Mouse (Mus musculus) C2C12 (cell line): ENCODE data around the gene Ubxn11.

Experiments
- CEBPB ChIP-seq: IDR thresholded peaks from one replicate; pipeline ENCODE4 v1.6.1; 2011; ENCODE audit warnings: low read depth, mild to moderate bottlenecking, control low read depth, moderate library complexity
- CTCF ChIP-seq: IDR thresholded peaks from one replicate; pipeline ENCODE4 v1.5.1; 2011; ENCODE audit not compliant: control insufficient read depth, insufficient read depth, insufficient read length
- FOSL1 ChIP-seq: IDR thresholded peaks from one replicate; pipeline ENCODE4 v1.8.0; 2011; ENCODE audit warnings: mild to moderate bottlenecking, low read length; ENCODE audit not compliant: poor library complexity, insufficient read depth, severe bottlenecking
- MYOG ChIP-seq: IDR thresholded peaks from one replicate; pipeline ENCODE4 v1.6.1; 2011; ENCODE audit not compliant: control insufficient read depth, insufficient read length; ENCODE audit errors: extremely low read depth
- USF1 ChIP-seq: IDR thresholded peaks from one replicate; pipeline ENCODE4 v1.6.1; 2011; ENCODE audit warnings: low read depth, mild to moderate bottlenecking, control low read depth, moderate library complexity

DNA sequence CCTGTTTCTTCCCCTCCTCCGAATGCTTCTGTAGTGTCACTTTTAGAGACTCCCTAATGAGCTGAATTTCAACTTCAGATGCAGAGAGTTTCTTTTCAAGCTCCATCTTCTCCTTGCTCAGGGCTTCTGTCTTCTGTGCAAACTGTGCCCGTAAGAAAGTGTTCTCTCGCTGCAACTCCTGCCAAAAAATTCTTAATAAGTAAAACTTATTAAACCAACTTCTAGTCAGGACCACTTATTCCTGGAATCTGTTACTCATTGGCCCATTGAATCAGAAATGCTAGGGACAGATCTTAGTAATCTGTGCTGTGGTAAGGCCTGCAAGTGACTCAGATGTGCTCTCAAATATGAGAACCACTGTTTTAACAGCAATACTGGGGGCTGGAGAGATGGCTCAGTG, 49.7 kb downstream of the Ubxn11 start:
- no peak for TF ChIP-seq CTCF
- no peak for TF ChIP-seq CEBPB
- TF ChIP-seq USF1: no peak
- no peak for TF ChIP-seq MYOG
- TF ChIP-seq FOSL1: no peak
